8 mouse cellular contexts compared by ENCODE assay signal in genomic region chr19:23901177-23901576, GRCm38 (mm10).
DNase-seq lines count a peak whose midpoint lies in the region; ATAC-seq and TF ChIP-seq lines count a peak whose summit lies in the region.
"Had no signal": no experiment of that assay in that cellular context is flagged by ENCODE, and none has a peak within 500 bp of the region (broad histone marks: within the 10 kb centered on the region; RNA-seq: fewer than 3 reads in every experiment).

No protein-coding gene starts in this region.

- H3K27me3 ChIP-seq in kidney, embryonic 15.5 days: peaks cover 14% of the 10 kb centered on the region; the same call in 1 of the 2 replicates
- H3K27me3 ChIP-seq in C2C12 (ENCODE audit: control insufficient read depth, insufficient read depth, insufficient read length): no peaks in the 10 kb centered on the region

- TF ChIP-seq CTCF in C2C12 (IDR thresholded peaks at IDR 0.05; ENCODE audit: control insufficient read depth, insufficient read depth, insufficient read length): peak; percentile 39

- H3K4me3 ChIP-seq in kidney, embryonic 15.5 days (replicated peaks): no peak overlapping the region
- H3K4me3 ChIP-seq in C2C12 (ENCODE audit: insufficient read depth, poor library complexity, severe bottlenecking): no peak overlapping the region
- H3K4me3 ChIP-seq: embryonic facial prominence, embryonic 13.5 days had no signal

- no peak overlapping the region for H3K9ac ChIP-seq in kidney, embryonic 15.5 days
- H3K9ac ChIP-seq: embryonic facial prominence, embryonic 13.5 days had no signal

- H3K27ac ChIP-seq in kidney, embryonic 15.5 days: no peak overlapping the region
- H3K27ac ChIP-seq: embryonic facial prominence, embryonic 13.5 days had no signal

- H3K79me2 ChIP-seq in C2C12 (ENCODE audit: control insufficient read depth, insufficient read depth): no peaks in the 10 kb centered on the region

- no peaks in the 10 kb centered on the region for H3K9me3 ChIP-seq in kidney, embryonic 15.5 days (replicated peaks)
- H3K9me3 ChIP-seq: embryonic facial prominence, embryonic 13.5 days had no signal

- H3K4me2 ChIP-seq in kidney, embryonic 15.5 days: no peak overlapping the region
- H3K4me2 ChIP-seq: embryonic facial prominence, embryonic 13.5 days had no signal

- no peaks in the 10 kb centered on the region for H3K36me3 ChIP-seq in kidney, embryonic 15.5 days
- H3K36me3 ChIP-seq in C2C12 (ENCODE audit: control insufficient read depth, insufficient read depth): no peaks in the 10 kb centered on the region
- H3K36me3 ChIP-seq: embryonic facial prominence, embryonic 13.5 days had no signal

- peak; percentile 25 for DNase-seq in kidney, adult 11 months
- DNase-seq in ZHBTc4 (ENCODE audit: low read depth, low spot score): peak; percentile 32
- DNase-seq in gastrocnemius, postnatal 25 days: peak; percentile 22
- peak; percentile 45 to 58 for DNase-seq in lung, postnatal 4 days

- 0 out of 2 replicates have a peak, but pooled peaks cover 4% of the 10 kb centered on the region for H3K4me1 ChIP-seq in kidney, embryonic 15.5 days
- H3K4me1 ChIP-seq: embryonic facial prominence, embryonic 13.5 days had no signal

- ATAC-seq in kidney, embryonic 15.5 days (replicated peaks; ENCODE audit: low FRiP score): no peak
- ATAC-seq in erythroid progenitor cell, adult 5-6 weeks (replicated peaks; ENCODE audit: low FRiP score, poor library complexity, severe bottlenecking): no peak

- no peaks in the 10 kb centered on the region for H3K79me3 ChIP-seq in C2C12 (ENCODE audit: low read depth)

- H3ac ChIP-seq in C2C12 (ENCODE audit: control insufficient read depth, insufficient read length, low read depth): no peak overlapping the region

- WGBS in kidney, embryonic 15.5 days: 79% methylated on average over 3 of the region's 3 CpGs

TF ChIP-seq in C2C12, 6 proteins besides CTCF, POLR2A, EP300 and RAD21:
- no peak for TF ChIP-seq MAX (IDR thresholded peaks at IDR 0.05)
- no peak for TF ChIP-seq MYOG (IDR thresholded peaks at IDR 0.05; ENCODE audit: control insufficient read depth, extremely low read depth, insufficient read length)
- no peak for TF ChIP-seq FOSL1 (IDR thresholded peaks at IDR 0.05; ENCODE audit: insufficient read depth, low read length, poor library complexity, severe bottlenecking)
- TF ChIP-seq CEBPB (IDR thresholded peaks at IDR 0.05; ENCODE audit: low read depth): no peak
- TF ChIP-seq USF1 (IDR thresholded peaks at IDR 0.05; ENCODE audit: low read depth): no peak
- TF ChIP-seq MYOD1 (IDR thresholded peaks at IDR 0.05; ENCODE audit: control insufficient read depth, insufficient read length, low read depth): no peak
